Mouse (Mus musculus) forebrain, embryonic 12.5 days (tissue): ENCODE data around the gene Cyth1. TPM values are rescaled to one million over a fixed set of nuclear protein-coding genes. Genes with fewer than 3 reads are reported as not detected.
A peak's percentile ranks its signal among the peaks of the same experiment; 100 is the strongest.

Source experiments
- ATAC-seq: fragments of 200-750 bp; cut with Nextera tagmentation; 2 replicates; pipeline ENCODE4 v1.8.0; 2017; ENCODE audit warnings: moderate TSS enrichment; ENCODE audit not compliant: low FRiP score
- H3K27ac ChIP-seq: fragments of 300-500 bp; sonication (generic); 2 replicates; pipeline ENCODE4 v1.5.1; 2016; ENCODE audit warnings: mild to moderate bottlenecking
- H3K27me3 ChIP-seq: fragments of 300-500 bp; sonication (generic); 2 replicates; pipeline ENCODE4 v1.6.1; 2016; ENCODE audit warnings: mild to moderate bottlenecking
- H3K36me3 ChIP-seq: fragments of 300-500 bp; sonication (generic); replicated peaks from 2 replicates; pipeline ENCODE4 v1.6.1; 2016; ENCODE audit warnings: mild to moderate bottlenecking
- H3K4me1 ChIP-seq: fragments of 300-500 bp; sonication (generic); 2 replicates; pipeline ENCODE4 v1.6.1; 2016
- H3K4me2 ChIP-seq: fragments of 300-500 bp; sonication (generic); 2 replicates; pipeline ENCODE4 v1.6.1; 2016; ENCODE audit warnings: mild to moderate bottlenecking, moderate library complexity
- H3K4me3 ChIP-seq: fragments of 300-500 bp; sonication (generic); replicated peaks from 2 replicates; pipeline ENCODE4 v1.5.1; 2016; ENCODE audit warnings: mild to moderate bottlenecking
- H3K9ac ChIP-seq: fragments of 300-500 bp; sonication (generic); 2 replicates; pipeline ENCODE4 v1.6.1; 2016; ENCODE audit warnings: mild to moderate bottlenecking
- H3K9me3 ChIP-seq: fragments of 300-500 bp; sonication (generic); 2 replicates; pipeline ENCODE4 v1.6.1; 2016
- WGBS: fragments of 180-500 bp; shearing (Covaris S2); methylation state at CpG from one replicate; pipeline ENCODE4 v1.1.7; 2016; 5-methylcytosine and 5-hydroxymethylcytosine counted together
- polyA plus RNA-seq: library from polyadenylated mRNA; unstranded; fragments of >200 nt; fragmentation: Nextera tagmentation; extraction: Ambion mirVana; gene quantifications from 2 replicates; pipeline ENCODE4 v1.2.1, GENCODE M21; 2016

Cyth1 gene
- polyA plus RNA-seq, 1 experiment from 2014 or later: 24.0 TPM

DNA sequence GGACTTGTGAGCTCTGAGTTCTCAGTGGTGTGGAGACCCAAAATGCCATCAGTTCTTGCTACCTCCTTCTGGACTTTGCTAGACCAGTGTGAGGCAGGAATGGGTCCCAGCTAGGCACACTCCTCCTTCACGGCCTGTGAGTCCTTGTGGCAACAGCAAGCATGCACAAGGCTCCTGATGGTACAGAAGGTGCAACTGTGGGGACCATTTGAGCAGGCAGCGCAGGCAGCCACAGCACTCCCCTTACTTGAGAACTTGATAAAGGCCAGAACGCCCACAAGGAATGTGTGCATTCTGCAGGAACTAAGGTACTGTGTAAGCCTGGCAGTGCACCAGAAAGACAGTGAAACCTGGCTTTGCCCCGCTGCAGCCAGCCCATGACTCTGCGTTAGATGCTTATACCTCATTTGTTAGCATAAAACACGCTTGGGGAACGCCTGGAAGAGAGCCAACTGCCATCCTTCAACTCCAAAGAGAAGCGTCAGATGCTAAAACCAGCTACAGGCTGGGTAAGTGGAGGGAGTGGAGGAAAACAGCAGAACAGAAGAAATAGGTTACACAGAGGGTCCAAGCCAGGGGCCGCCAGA is 98.2 kb downstream of the Cyth1 start:
- ATAC-seq: no peak
- Histone ChIP-seq H3K27ac (no peak overlapping the region), H3K4me2 (no peak overlapping the region), H3K4me1 (0 out of 2 replicates have a peak, but pooled peaks cover 3% of the 10 kb centered on the region), H3K9ac (no peak overlapping the region), H3K36me3 (no peaks in the 10 kb centered on the region), H3K9me3 (peaks cover 4% of the 10 kb centered on the region; the same call in 1 of the 2 replicates), H3K27me3 (no peaks in the 10 kb centered on the region), H3K4me3 (no peak overlapping the region)
- 78% methylated on average over 9 of the region's 9 CpGs for WGBS

DNA sequence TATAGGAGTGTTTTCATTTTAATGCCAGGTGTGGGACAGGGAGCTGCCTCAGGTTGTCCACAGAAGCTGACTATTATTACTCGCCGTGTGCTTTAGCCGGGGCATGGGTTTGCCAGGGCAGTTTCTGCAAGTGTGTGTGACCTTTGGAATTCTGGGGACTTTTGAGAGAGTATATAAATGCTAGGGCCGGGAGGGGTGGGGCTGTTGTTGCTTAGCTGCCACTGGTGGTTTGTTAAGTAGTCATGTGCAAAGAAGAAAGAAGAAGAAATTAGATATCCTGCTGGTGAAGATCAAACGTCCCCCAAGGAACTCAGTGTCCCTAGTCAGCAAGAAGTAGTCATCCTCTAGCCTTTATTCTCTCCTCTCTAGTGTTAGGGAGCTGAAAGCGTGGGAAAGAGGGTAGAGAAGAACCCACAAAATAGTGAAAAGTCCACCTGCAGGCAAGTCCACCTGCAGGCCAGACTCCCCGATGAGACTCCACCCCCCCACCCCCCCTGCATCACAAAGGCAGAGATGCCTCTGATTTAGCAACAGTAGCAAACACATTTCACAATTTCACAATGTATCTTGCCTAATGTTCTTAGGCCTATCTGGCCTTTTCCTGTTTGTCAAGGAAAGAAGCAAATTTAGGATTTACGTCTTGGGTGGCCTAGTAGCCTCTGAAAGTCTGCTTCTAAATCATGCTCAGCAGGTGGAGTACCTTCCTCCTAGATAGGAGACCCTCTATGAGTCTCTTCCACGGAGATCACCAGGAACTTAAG is 100.3 kb downstream of the Cyth1 start:
- 0 out of 2 replicates have a peak, but pooled peaks cover 8% of the 10 kb centered on the region for H3K27me3 ChIP-seq
- H3K9ac ChIP-seq: no peak overlapping the region
- no peak overlapping the region for H3K4me3 ChIP-seq
- no peak overlapping the region for H3K4me2 ChIP-seq
- H3K9me3 ChIP-seq: peaks cover 4% of the 10 kb centered on the region; the same call in 1 of the 2 replicates
- H3K27ac ChIP-seq: no peak overlapping the region
- 74% methylated on average over 9 of the region's 9 CpGs for WGBS
- 0 out of 2 replicates have a peak, but pooled peaks cover 3% of the 10 kb centered on the region for H3K4me1 ChIP-seq
- ATAC-seq: no peak
- no peaks in the 10 kb centered on the region for H3K36me3 ChIP-seq

DNA sequence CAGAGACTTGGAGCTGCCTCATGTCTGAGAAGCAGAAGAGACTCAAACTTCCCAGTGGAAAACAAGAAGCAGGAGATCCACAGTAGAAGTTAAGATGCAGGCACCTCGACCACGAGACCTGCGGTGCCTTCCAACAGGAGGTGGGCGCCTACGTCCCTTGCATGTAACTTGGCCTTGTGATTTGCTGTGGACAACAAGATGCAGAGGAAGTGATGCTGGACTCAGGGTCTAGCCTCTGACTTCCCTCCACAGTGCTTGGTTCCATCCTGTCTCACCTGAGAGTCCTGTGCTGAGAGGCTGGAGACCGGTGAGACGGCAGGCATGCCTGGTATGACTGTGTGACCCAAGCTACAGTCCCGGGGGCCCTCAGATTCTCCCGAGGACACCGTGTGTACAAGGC is 101.9 kb downstream of the Cyth1 start:
- 94% methylated on average over 10 of the region's 10 CpGs for WGBS

DNA sequence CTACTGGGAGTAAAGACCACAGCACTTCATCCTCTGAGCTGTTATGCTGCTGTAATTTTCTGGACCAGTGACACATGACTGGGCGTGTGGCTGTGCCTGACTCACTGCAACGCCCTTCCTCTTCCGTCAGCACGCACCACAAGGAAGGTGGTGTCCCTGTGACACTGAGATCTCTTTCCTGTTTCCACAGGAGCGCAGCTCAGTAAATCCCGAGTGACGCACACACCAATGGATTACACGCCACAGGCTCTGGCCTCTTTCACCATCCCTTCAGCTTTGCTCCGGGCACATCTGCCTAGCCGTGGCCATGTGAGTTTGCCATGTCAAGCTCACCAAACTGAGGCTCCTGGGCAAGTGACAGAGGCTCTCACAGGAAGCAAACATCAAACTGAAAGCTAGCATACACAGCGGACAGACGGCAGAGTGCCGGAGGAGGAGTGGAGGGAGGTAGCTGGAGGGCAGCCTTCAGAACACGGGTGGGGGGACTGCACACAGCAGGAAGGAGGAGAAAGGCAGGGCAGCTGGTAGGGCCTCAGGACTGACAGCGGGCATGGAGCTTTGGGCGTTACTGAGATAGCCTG is 102.5 kb downstream of the Cyth1 start:
- Histone ChIP-seq H3K4me3 (no peak overlapping the region), H3K9ac (no peak overlapping the region), H3K9me3 (no peaks in the 10 kb centered on the region), H3K27ac (no peak overlapping the region), H3K4me1 (peaks cover 14% of the 10 kb centered on the region), H3K4me2 (no peak overlapping the region), H3K27me3 (0 out of 2 replicates have a peak, but pooled peaks cover 8% of the 10 kb centered on the region), H3K36me3 (no peaks in the 10 kb centered on the region)
- ATAC-seq: no peak
- WGBS: 85% methylated on average over 16 of the region's 16 CpGs

More for the DNA sequence above, 101.9 kb downstream of the Cyth1 start:
- H3K4me2 ChIP-seq: no peak overlapping the region
- H3K4me3 ChIP-seq: no peak overlapping the region
- H3K27ac ChIP-seq: no peak overlapping the region
- no peak for ATAC-seq
- H3K9ac ChIP-seq: no peak overlapping the region
- H3K36me3 ChIP-seq: no peaks in the 10 kb centered on the region
- 0 out of 2 replicates have a peak, but pooled peaks cover 8% of the 10 kb centered on the region for H3K27me3 ChIP-seq
- peaks cover 3% of the 10 kb centered on the region; the same call in 1 of the 2 replicates for H3K9me3 ChIP-seq
- H3K4me1 ChIP-seq: peaks cover 14% of the 10 kb centered on the region

DNA sequence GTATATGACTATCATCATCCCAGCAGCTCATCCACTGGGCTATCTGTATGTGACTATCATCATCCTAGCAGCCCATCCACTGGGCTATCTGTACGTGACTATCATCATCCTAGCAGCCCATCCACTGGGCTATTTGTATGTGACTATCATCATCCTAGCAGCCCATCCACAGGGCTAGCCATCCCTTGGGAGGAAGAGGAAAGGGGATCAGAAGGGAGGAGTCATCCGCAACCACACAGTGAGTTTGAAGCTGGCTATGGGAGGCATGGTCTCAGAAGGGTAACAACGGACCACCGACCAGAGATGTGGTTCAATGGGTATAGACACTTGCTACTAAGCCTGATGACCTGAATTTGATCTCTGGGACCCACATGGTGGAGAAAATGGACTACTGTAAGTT is 103.3 kb downstream of the Cyth1 start:
- ATAC-seq: no peak
- no peak overlapping the region for H3K27ac ChIP-seq
- 95% methylated on average over 4 of the region's 4 CpGs for WGBS

DNA sequence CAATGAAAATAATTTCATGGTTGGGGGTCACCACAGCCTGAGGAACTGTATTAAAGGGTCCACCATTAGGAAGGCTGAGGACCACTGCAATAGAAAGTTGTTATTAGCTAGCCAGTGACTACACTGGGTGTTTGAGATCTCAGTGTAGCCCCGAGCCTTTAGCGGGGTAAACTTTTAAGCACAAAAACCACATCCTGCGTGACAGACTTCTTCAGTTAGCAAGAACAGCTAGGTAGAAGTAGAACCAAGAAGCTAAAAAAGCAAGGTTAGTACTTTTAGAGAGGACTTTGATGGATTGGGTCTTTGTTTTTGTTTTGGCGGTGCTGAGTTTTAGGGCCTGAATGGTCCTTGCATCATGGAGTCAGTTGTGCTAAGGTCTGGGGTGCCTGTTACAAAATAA is 104.7 kb downstream of the Cyth1 start:
- H3K4me1 ChIP-seq: peaks cover 12% of the 10 kb centered on the region
- WGBS: 91% methylated on average over 4 of the region's 4 CpGs
- H3K9ac ChIP-seq: no peak overlapping the region
- 0 out of 2 replicates have a peak, but pooled peaks cover 8% of the 10 kb centered on the region for H3K27me3 ChIP-seq
- H3K36me3 ChIP-seq: no peaks in the 10 kb centered on the region
- H3K27ac ChIP-seq: no peak overlapping the region
- no peaks in the 10 kb centered on the region for H3K9me3 ChIP-seq
- H3K4me3 ChIP-seq: no peak overlapping the region
- H3K4me2 ChIP-seq: no peak overlapping the region
- no peak for ATAC-seq

More for the DNA sequence above, 103.3 kb downstream of the Cyth1 start:
- H3K27me3 ChIP-seq: 0 out of 2 replicates have a peak, but pooled peaks cover 8% of the 10 kb centered on the region
- no peaks in the 10 kb centered on the region for H3K9me3 ChIP-seq
- H3K4me3 ChIP-seq: no peak overlapping the region
- no peaks in the 10 kb centered on the region for H3K36me3 ChIP-seq
- H3K9ac ChIP-seq: no peak overlapping the region
- no peak overlapping the region for H3K4me2 ChIP-seq
- H3K4me1 ChIP-seq: peaks cover 12% of the 10 kb centered on the region

DNA sequence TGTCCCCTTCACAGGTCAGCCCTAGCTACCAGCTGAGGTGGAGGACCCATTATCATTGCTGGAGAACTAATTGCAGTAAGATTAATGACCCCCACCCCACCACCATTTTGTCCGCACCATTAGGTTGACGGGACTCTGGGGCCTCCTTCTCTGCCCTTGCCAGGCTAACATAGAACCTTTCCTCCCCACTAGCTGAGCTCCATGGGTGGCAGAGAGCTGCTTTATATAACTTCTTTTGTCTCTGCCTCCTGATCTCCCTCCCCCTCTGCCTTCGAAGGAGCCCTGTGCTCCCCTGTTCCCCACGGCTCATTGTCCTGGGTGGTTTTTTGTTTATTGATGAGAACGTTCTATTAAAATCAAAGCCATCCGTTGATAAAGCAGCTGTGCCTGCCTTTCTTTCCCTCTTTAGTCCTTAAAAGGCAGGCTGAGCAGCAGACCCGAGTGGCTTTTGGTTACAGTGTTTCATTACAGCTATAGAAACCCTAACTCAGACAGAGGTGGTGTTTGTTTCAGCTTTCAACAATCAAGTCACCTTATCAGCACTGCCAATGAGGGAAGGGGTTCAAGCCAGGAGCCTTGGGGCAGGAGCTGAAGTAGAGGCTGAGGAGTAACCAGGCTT is 105.7 kb downstream of the Cyth1 start:
- H3K4me2 ChIP-seq: no peak overlapping the region
- H3K9me3 ChIP-seq: no peaks in the 10 kb centered on the region
- no peak for ATAC-seq
- H3K4me3 ChIP-seq: no peak overlapping the region
- H3K36me3 ChIP-seq: no peaks in the 10 kb centered on the region
- H3K4me1 ChIP-seq: peaks cover 12% of the 10 kb centered on the region
- WGBS: 5% methylated on average over 7 of the region's 7 CpGs
- H3K9ac ChIP-seq: no peak overlapping the region
- 0 out of 2 replicates have a peak, but pooled peaks cover 8% of the 10 kb centered on the region for H3K27me3 ChIP-seq
- peak overlapping the region; percentile 4; the same call in 1 of the 2 replicates for H3K27ac ChIP-seq

DNA sequence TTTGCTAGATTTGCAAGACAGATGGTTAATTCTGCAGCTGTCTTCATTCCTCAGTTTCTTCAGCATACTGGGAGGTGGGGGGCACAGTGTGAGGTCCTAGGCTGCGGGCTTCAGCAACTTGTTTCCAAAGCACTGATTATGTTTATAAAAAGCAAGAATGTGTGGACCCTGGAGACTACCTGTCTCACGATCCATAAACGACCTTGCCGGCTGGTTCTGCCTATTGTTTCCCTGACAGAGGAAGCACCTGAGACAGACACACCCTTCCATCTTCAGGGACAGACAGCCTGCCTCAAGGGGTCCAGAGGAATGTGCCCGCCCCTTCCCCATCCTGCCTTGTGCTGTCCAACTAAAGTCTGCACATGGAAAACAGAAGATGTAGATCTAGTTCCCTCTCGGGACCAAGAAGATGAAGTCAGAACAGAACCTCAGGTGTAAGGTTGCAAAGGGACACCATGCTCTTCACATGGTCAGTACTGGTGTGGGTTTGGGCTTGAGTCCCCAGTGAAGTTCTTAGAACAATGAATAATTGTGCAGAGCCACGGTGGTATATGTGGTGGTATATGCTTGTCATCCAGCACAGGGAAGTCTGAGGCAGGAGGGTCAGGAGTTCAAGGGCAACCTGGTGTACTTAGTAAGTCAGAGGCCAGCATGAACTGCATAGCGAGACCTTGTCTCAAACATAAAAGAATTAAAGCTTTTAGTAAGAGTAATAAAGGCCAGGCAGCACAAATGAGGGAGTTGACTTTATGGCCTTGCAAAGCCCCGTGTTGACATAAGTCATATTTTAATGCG is 107.4 kb downstream of the Cyth1 start:
- Histone ChIP-seq H3K9me3 (no peaks in the 10 kb centered on the region), H3K4me3 (no peak overlapping the region), H3K36me3 (no peaks in the 10 kb centered on the region), H3K27ac (no peak overlapping the region), H3K4me2 (no peak overlapping the region), H3K27me3 (0 out of 2 replicates have a peak, but pooled peaks cover 8% of the 10 kb centered on the region), H3K9ac (no peak overlapping the region), H3K4me1 (peaks cover 12% of the 10 kb centered on the region)
- WGBS: 86% methylated on average over 10 of the region's 10 CpGs
- no peak for ATAC-seq

DNA sequence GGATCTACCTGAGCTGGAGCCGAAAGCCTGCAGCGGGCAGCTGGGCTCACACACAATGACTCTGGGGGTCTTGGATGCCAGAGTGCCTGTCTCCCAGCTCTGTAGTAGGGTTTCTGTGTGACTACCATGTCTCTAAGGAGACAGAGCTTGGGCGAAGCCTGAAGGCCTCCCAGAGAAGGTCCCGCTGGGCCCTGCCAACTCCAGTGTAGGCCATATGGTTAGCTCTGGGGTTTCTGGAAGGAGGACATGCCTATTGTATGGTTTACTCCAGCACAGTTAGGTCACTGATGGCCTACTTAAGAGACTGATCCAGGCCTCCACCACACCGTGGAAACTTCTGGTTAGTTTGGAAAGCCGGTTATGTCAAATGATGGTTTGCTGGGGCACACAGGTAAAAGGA is 110.0 kb downstream of the Cyth1 start:
- no peak overlapping the region for H3K27ac ChIP-seq
- no peaks in the 10 kb centered on the region for H3K27me3 ChIP-seq
- peaks cover 22% of the 10 kb centered on the region for H3K4me1 ChIP-seq
- no peaks in the 10 kb centered on the region for H3K36me3 ChIP-seq
- WGBS: 94% methylated on average over 6 of the region's 6 CpGs
- no peak overlapping the region for H3K4me3 ChIP-seq
- H3K9ac ChIP-seq: no peak overlapping the region
- no peak overlapping the region for H3K4me2 ChIP-seq
- no peaks in the 10 kb centered on the region for H3K9me3 ChIP-seq
- ATAC-seq: no peak

DNA sequence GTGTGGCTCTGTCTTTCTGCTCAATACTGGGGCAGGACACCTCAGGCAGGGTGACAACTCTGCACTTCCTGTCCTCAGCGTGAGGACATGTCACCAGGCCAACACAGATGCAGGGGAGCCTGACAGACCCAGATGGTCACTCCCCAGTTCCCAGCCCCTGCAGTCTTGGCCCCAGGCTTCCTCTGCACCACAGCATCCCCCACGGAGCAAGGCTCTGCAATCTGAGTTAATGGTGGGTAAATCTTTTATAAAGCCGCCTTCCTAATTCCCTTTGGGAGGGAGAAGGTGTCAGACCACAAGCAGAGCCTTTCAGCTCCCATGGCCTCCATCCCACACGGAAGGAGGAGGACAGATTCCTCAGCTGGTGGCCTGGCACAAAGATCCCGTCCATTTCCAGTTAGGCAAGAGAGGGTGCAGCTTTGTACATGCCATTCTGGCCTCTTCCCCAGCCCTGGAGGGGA is 112.2 kb downstream of the Cyth1 start:
- Histone ChIP-seq H3K9me3 (no peaks in the 10 kb centered on the region), H3K4me2 (no peak overlapping the region), H3K36me3 (no peaks in the 10 kb centered on the region), H3K4me3 (no peak overlapping the region), H3K27me3 (no peaks in the 10 kb centered on the region), H3K4me1 (peaks cover 16% of the 10 kb centered on the region), H3K27ac (no peak overlapping the region), H3K9ac (no peak overlapping the region)
- 44% methylated on average over 5 of the region's 5 CpGs for WGBS
- no peak for ATAC-seq

DNA sequence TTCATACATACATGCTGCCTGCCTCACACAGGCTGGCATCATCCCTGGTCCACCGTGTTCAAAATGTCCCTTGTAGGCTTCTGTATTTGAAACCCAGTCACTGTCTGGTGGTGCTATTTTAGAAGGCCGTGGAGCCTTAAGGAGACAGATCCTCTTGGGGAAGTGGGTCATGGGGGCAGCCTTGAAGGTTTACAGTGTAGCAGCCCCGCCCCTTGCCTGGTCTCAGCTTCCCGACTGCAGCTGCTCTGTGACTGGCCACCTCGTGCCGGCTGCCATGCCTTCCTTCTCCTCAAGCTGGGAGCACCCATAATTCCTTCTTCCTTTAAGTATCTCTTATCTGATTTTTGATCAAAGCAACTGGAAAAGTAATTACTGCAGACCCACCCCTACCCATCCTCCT is 113.1 kb downstream of the Cyth1 start:
- H3K4me2 ChIP-seq: no peak overlapping the region
- H3K27ac ChIP-seq: no peak overlapping the region
- ATAC-seq: no peak

More for the DNA sequence above, 113.1 kb downstream of the Cyth1 start:
- peaks cover 16% of the 10 kb centered on the region for H3K4me1 ChIP-seq
- no peak overlapping the region for H3K9ac ChIP-seq
- no peaks in the 10 kb centered on the region for H3K27me3 ChIP-seq
- H3K4me3 ChIP-seq: no peak overlapping the region
- no peaks in the 10 kb centered on the region for H3K9me3 ChIP-seq
- 77% methylated on average over 6 of the region's 6 CpGs for WGBS
- no peaks in the 10 kb centered on the region for H3K36me3 ChIP-seq
